Mouse (Mus musculus): ENCODE measurements at regions not wholly inside any gene's neighbourhood (a gene's known extent, or its start where the extent isn't known, plus 50 kb on each side); places are given as distances from the start of the nearest gene placed in this dataset.

- no peak for TF ChIP-seq CTCF (IDR thresholded peaks at IDR 0.05)
- no peak for TF ChIP-seq EP300 (IDR thresholded peaks at IDR 0.05; ENCODE audit: insufficient read depth, low read depth, low read length)
Observed at GRCm38 (mm10) chr7:118294637-118295036, 51.2 kb upstream of the Smg1 start.

Data from heart, adult 2 months (tissue).